Mouse (Mus musculus) T-helper 2 cell (primary cell): ENCODE results near the gene Cd84.
"Not testable (repeated sequence)": the region's sequence is repeated elsewhere in the genome, so short reads cannot be mapped to it uniquely, and the experiment has no call there.

Source experiments
- in situ Hi-C: fragments of 300-600 bp; cut with MboI, MseI; formaldehyde crosslinking; loops from one replicate; pipeline ENCODE4 v1.15.1; 2025; ENCODE audit warnings: high pct_unique_total_duplicates

The Cd84 gene

GRCm38 (mm10) chr1:171839488-171839887 is at the start of gene Cd84:
Gene Cd84 (plus strand): TSS chr1:171839697.
- in situ Hi-C loops = no loop called here

GRCm38 (mm10) chr1:171791491-171791890 is 48.0 kb upstream of the Cd84 start:
- in situ Hi-C loops = no loop called here

- in situ Hi-C loops = no loop called here
These were observed 43.3 kb upstream of the Cd84 start for GRCm38 (mm10) chr1:171796185-171796584.

GRCm38 (mm10) chr1:171797840-171798239 is 41.7 kb upstream of the Cd84 start:
- in situ Hi-C loops = no loop called here

GRCm38 (mm10) chr1:171799648-171800047 is 39.8 kb upstream of the Cd84 start:
- in situ Hi-C loops = no loop called here

GRCm38 (mm10) chr1:171811048-171811447 is 28.4 kb upstream of the Cd84 start:
- in situ Hi-C loops = not testable (repeated sequence)

- in situ Hi-C loops = loop anchor here (5.0 kb wide), 1 partner anchor 187 kb away; no protein-coding TSS in a partner anchor
These were observed 23.7 kb upstream of the Cd84 start for GRCm38 (mm10) chr1:171815545-171816439.

- in situ Hi-C loops = loop anchor here (5.0 kb wide), 1 partner anchor 185 kb away; no protein-coding TSS in a partner anchor
These were observed 22.5 kb upstream of the Cd84 start for GRCm38 (mm10) chr1:171816991-171817390.

GRCm38 (mm10) chr1:171821331-171821730 is 18.2 kb upstream of the Cd84 start:
- in situ Hi-C loops = no loop called here

GRCm38 (mm10) chr1:171825462-171825861 is 14.0 kb upstream of the Cd84 start:
- in situ Hi-C loops = no loop called here

GRCm38 (mm10) chr1:171826164-171826563 is 13.3 kb upstream of the Cd84 start:
- in situ Hi-C loops = no loop called here

GRCm38 (mm10) chr1:171827674-171828073 is 11.8 kb upstream of the Cd84 start:
- in situ Hi-C loops = no loop called here

- in situ Hi-C loops = loop anchor here (10.0 kb wide), 1 partner anchor 74 kb away; the partner anchor contains the start of gene Slamf6
These were observed 1.0 kb downstream of the Cd84 start for GRCm38 (mm10) chr1:171840450-171841023.

GRCm38 (mm10) chr1:171845035-171845754 is 5.7 kb downstream of the Cd84 start:
- in situ Hi-C loops = loop anchor here (10.0 kb wide), 1 partner anchor 70 kb away; the partner anchor contains the start of gene Slamf6

- in situ Hi-C loops = loop anchor here (10.0 kb wide), 1 partner anchor 67 kb away; the partner anchor contains the start of gene Slamf6
These were observed 8.7 kb downstream of the Cd84 start for GRCm38 (mm10) chr1:171848201-171848600.

- in situ Hi-C loops = loop anchor here (10.0 kb wide), 1 partner anchor 66 kb away; the partner anchor contains the start of gene Slamf6
These were observed 9.3 kb downstream of the Cd84 start for GRCm38 (mm10) chr1:171848757-171849156.

- in situ Hi-C loops = loop anchor here (10.0 kb wide), 1 partner anchor 65 kb away; the partner anchor contains the start of gene Slamf6
These were observed 10.0 kb downstream of the Cd84 start for GRCm38 (mm10) chr1:171849454-171849853.

- in situ Hi-C loops = no loop called here
These were observed 26.0 kb downstream of the Cd84 start for GRCm38 (mm10) chr1:171865467-171865866.

GRCm38 (mm10) chr1:171886989-171887388 is 47.5 kb downstream of the Cd84 start:
- in situ Hi-C loops = loop anchor here (25.0 kb wide), 1 partner anchor 1925 kb away; the partner anchor contains the start of gene Hsd17b7

- in situ Hi-C loops = loop anchor here (25.0 kb wide), 1 partner anchor 1933 kb away; the partner anchor contains the start of gene Hsd17b7
These were observed 55.9 kb downstream of the Cd84 start, which contains the start of gene Gm10521 for GRCm38 (mm10) chr1:171895364-171895763. Gene Gm10521 (plus strand): TSS chr1:171895664.

- in situ Hi-C loops = no loop called here
These were observed 64.5 kb downstream of the Cd84 start for GRCm38 (mm10) chr1:171904011-171904410.
